In genomic region chr10:99617623-99618022, GRCm38 (mm10) we compare ENCODE assay signal across 22 mouse cellular contexts.
DNase-seq lines count a peak whose midpoint lies in the region; ATAC-seq lines count a peak whose summit lies in the region.
"Had no signal": no experiment of that assay in that cellular context is flagged by ENCODE, and none has a peak within 500 bp of the region (broad histone marks: within the 10 kb centered on the region; RNA-seq: fewer than 3 reads in every experiment).

No protein-coding gene starts in this region.

- no peak for DNase-seq in frontal cortex, postnatal 10 days (ENCODE audit: low spot score in 2 of 2)
- DNase-seq in 416B (ENCODE audit: low read depth): peak; percentile 73
- DNase-seq in brain, adult 2 months (ENCODE audit: low read depth, low spot score): peak; percentile 46
- DNase-seq in kidney, adult 9 months: no peak
- no peak for DNase-seq in kidney, postnatal 4 days
- no peak for DNase-seq in right cerebral cortex, postnatal 10 days (ENCODE audit: low spot score in 2 of 2)
- DNase-seq: adrenal gland, adult 2 months; adrenal gland, adult 8-10 months; adrenal gland, postnatal 10 days; adrenal gland, postnatal 14 days; adrenal gland, postnatal 25 days; adrenal gland, postnatal 36 days; B cell, adult 2 months; cerebellum, adult 11 months; cerebellum, adult 11-12 months; cerebellum, adult 18-20 months; cerebellum, adult 2 months had no signal

- ATAC-seq in frontal cortex, adult (ENCODE audit: low TSS enrichment): peak; percentile 60
- ATAC-seq in megakaryocyte, adult 5-6 weeks (ENCODE audit: poor library complexity, severe bottlenecking): 0 out of 2 replicates have a peak, but pooled peaks have one; percentile 16
- ATAC-seq: activated CD4-positive, CD25-positive, alpha-beta regulatory T cell, adult 4 months; CD4-positive, CD25-positive, alpha-beta regulatory T cell, adult 4 months; Patski had no signal

Comparison
In these comparisons a context has a peak if more than half of its experiments do, and no peak if none do; other contexts are left out.
1. DNase-seq: peak in 416B (single experiment) and brain, adult 2 months (single experiment); none in frontal cortex, postnatal 10 days (0 of 2), kidney, adult 9 months (single experiment), kidney, postnatal 4 days (0 of 2) and right cerebral cortex, postnatal 10 days (0 of 2).